Mouse (Mus musculus): ENCODE results near the gene Olfr981. TPM values are rescaled to one million over a fixed set of nuclear protein-coding genes. Genes with fewer than 3 reads are reported as not detected.
"Not testable (repeated sequence)": the region's sequence is repeated elsewhere in the genome, so short reads cannot be mapped to it uniquely, and the experiment has no call there.

Gene Olfr981
- total RNA-seq (2021), result not detected

DNA sequence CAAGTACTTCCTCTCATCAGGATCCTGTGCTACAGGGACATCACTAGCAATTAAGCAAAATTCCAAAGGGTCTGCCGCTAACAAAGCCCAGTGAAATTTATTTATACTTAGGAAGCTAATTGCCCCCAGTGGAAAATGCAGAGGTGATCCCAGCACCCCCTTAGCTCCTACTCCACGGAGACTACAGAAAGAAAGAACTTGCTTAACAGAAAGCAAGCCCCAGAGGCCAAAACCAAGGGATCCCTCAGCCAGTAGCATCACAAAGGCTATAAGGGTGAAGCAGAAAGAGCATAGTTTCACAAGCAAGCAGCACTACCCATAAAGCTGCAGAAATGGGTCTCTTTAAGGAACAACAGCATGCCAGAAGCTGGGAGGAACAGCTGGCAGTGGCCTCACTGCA is at the start of gene Olfr981:
TSS of gene Olfr981 (plus strand) at position 301 of the 400 bp plus-strand sequence.
- no peak for DNase-seq (ENCODE audit: low spot score in 2 of 2)
- intact Hi-C loops (cut with DNase I), result no loop called here

DNA sequence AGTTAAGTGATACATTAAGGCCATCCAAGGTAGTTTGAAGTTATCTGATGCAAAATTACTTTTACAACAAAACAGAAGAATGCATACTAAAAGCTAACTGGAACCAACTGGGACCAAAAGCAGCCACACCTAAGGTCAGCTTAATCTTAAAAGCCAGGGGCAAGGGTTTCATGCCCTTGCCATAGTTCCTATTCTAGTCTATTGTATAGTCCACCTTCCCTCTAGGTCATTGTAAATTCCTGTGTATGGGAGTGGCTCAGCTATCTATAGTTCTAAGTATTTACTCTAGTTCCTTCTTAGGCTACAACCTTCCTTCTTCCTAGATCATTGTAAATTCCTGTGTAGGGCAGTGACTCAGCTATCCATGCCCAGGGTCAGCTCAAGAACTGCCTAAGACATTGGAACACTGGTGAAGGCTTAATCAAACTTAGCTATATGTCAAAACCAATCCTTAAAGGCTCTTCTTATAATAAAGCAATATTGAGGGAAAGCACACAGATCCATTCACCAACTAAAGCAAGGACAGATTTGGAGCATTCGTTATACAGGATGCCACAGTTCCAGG is 44.6 kb upstream of the Olfr981 start:
- DNase-seq (ENCODE audit: low spot score in 2 of 2); intact Hi-C loops (cut with DNase I): not testable (repeated sequence)

- intact Hi-C loops (cut with DNase I), result no loop called here
Observed at GRCm38 (mm10) chr9:39991813-39992212, 29.5 kb upstream of the Olfr981 start, which contains the start of gene Olfr978. Gene Olfr978 (plus strand): TSS chr9:39992113.

GRCm38 (mm10) chr9:40003365-40003764 is 17.9 kb upstream of the Olfr981 start, which contains the start of gene Olfr979:
Gene Olfr979 (minus strand): TSS chr9:40003465.
- intact Hi-C loops (cut with DNase I), result no loop called here
- DNase-seq (ENCODE audit: low spot score in 2 of 2), result no peak

More at GRCm38 (mm10) chr9:39991813-39992212, 29.5 kb upstream of the Olfr981 start, which contains the start of gene Olfr978:
- no peak for DNase-seq (ENCODE audit: low spot score in 2 of 2)

- DNase-seq (ENCODE audit: low spot score in 2 of 2), result no peak
- intact Hi-C loops (cut with DNase I), result no loop called here
Observed at GRCm38 (mm10) chr9:40009482-40009881, 11.8 kb upstream of the Olfr981 start, which contains the start of gene Olfr980. Gene Olfr980 (minus strand): TSS chr9:40009582.

- no peak for DNase-seq (ENCODE audit: low spot score in 2 of 2)
- intact Hi-C loops (cut with DNase I), result no loop called here
Observed at GRCm38 (mm10) chr9:40050138-40050537, 28.9 kb downstream of the Olfr981 start.

DNA sequence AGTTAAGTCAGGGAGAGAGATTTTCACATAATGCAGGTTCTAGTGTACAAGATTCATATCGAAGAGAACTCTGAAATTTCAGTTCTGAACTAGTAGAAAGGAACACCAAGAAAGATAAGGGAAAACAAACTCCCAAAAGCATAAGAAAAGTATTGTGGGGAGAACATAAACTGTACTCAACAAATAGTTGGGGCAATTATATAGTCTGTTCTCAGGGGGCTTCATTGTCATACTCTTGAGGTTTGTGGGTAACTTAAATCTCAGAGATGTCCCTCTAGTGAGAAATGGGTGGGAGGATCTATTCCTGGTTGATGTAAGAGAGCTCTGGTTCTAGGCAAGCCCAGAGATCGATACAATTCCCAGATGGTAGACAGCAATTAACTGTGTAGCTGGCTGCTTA is 52.3 kb downstream of the Olfr981 start, which contains the start of gene Olfr982:
TSS of gene Olfr982 (plus strand) at position 301 of the 400 bp plus-strand sequence.
- DNase-seq (ENCODE audit: low spot score in 2 of 2), result no peak
- intact Hi-C loops (cut with DNase I), result no loop called here

Other genes with a start within 250 kb of the Olfr981 start
- gene Olfr968, start 238.2 kb upstream of the Olfr981 start, total RNA-seq (2021), result not detected
- gene Olfr969, start 230.5 kb upstream of the Olfr981 start, total RNA-seq (2021), result not detected
- gene Olfr970, start 212.6 kb upstream of the Olfr981 start, total RNA-seq (2021), result not detected
- gene Olfr971, start 184.6 kb upstream of the Olfr981 start, total RNA-seq (2021), result not detected
- not detected for gene Olfr972, start 155.0 kb upstream of the Olfr981 start, total RNA-seq (2021)
- not detected for gene Olfr229, start 114.1 kb upstream of the Olfr981 start, total RNA-seq (2021)
- gene Olfr974, start 84.0 kb upstream of the Olfr981 start, total RNA-seq (2021), result not detected
- gene Olfr975, start 69.4 kb upstream of the Olfr981 start, total RNA-seq (2021), result not detected
- not detected for gene Olfr976, start 60.3 kb upstream of the Olfr981 start, total RNA-seq (2021)
- not detected for gene Olfr978, start 29.4 kb upstream of the Olfr981 start, total RNA-seq (2021)
- gene Olfr979, start 18.0 kb upstream of the Olfr981 start, total RNA-seq (2021), result not detected
- gene Olfr980, start 11.9 kb upstream of the Olfr981 start, total RNA-seq (2021), result not detected
- gene Olfr982, start 52.4 kb downstream of the Olfr981 start, total RNA-seq (2021), result not detected
- not detected for gene Olfr983, start 72.1 kb downstream of the Olfr981 start, total RNA-seq (2021)
- not detected for gene Olfr984, start 92.7 kb downstream of the Olfr981 start, total RNA-seq (2021)
- not detected for gene Olfr985, start 108.7 kb downstream of the Olfr981 start, total RNA-seq (2021)
- gene Tmem225, start 126.7 kb downstream of the Olfr981 start, total RNA-seq (2021), result not detected
- not detected for gene Olfr986, start 159.5 kb downstream of the Olfr981 start, total RNA-seq (2021)
- 1 to 10 TPM; 3.4 to 3.5 TPM for gene Zfp202, start 170.9 kb downstream of the Olfr981 start, total RNA-seq (2021)
- 100 to 1,000 TPM; 112 to 117 TPM for gene Scn3b, start 247.8 kb downstream of the Olfr981 start, total RNA-seq (2021)